Mouse (Mus musculus) neural tube, embryonic 10.5 days (tissue): Measurements from ENCODE around the gene Olfr412.

Experiments
- DNase-seq: peaks from one replicate; pipeline ENCODE4 v3.0.0-alpha.2; 2017; ENCODE audit warnings: low spot score; ENCODE audit errors: extremely low spot score

Olfr412 gene

DNA sequence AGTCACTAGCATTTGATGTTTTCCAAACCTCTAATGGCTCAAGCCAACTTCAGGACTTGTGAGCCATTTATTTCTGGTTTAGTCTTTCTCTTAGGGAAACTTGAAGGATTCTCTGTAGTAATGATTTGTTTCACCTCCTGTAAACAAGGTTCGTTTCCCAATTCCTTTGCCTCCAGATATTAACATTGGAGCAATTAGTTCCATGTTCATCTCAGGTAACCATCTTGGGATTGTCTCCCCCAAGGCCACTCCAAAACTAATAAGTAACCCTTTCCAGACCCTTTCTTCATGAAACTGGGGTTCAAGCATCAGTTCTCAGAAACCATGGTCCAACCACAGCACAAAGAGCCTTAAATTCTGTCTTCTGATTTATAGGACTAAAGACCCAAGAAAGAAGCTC lies at the start of gene Olfr412:
Olfr412 (plus strand) TSS at position 301 of the 400 bp plus-strand sequence.
- no peak for DNase-seq

GRCm38 (mm10) chr11:74326044-74326443 lies 35.8 kb upstream of the Olfr412 start:
- no peak for DNase-seq

- DNase-seq: no peak
Observed at GRCm38 (mm10) chr11:74328781-74329180, 33.1 kb upstream of the Olfr412 start.

DNA sequence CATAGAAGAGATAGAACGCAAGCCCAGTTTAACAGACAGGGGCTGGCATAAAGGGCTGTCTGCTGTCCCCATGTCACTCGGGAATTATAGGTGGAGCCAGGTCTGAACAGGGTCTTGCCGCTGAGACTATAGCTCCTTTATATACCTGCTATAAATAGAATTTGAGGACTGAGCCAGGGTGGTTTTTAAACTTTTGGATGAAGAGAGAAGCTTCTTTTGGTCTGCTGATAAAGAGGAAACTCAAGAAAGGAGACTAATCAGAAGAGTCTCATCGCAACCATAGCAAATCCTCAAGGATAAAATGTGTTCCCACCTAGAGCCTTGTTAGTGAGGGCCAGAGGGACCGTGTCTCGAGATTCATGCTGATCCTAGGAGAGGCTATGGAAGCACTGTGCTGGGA lies 23.9 kb upstream of the Olfr412 start, which contains the start of gene Olfr410:
Olfr410 (minus strand) TSS at position 101 of the 400 bp plus-strand sequence.
- no peak for DNase-seq

DNA sequence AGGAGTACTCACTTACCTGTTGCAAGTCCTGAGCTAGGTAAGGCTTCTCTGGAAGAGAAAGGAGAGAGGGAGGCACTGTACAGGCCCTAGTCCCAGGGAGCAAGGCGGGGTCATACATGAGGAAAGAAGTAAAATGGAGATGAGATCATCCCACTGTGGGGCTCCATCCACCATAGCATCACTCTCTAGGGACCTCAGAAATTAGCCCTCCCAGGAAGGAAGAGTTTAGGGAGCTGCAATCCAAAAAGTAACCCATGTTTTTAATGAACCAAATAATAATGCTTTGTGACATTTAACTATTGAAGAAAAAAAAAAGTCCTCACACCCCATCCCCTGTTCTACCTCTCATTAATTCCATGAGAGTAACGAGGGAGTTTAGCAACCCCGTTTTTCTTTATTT lies 9.3 kb upstream of the Olfr412 start, which contains the start of gene Olfr411:
Olfr411 (minus strand) TSS at position 101 of the 400 bp plus-strand sequence.
- DNase-seq: no peak

DNA sequence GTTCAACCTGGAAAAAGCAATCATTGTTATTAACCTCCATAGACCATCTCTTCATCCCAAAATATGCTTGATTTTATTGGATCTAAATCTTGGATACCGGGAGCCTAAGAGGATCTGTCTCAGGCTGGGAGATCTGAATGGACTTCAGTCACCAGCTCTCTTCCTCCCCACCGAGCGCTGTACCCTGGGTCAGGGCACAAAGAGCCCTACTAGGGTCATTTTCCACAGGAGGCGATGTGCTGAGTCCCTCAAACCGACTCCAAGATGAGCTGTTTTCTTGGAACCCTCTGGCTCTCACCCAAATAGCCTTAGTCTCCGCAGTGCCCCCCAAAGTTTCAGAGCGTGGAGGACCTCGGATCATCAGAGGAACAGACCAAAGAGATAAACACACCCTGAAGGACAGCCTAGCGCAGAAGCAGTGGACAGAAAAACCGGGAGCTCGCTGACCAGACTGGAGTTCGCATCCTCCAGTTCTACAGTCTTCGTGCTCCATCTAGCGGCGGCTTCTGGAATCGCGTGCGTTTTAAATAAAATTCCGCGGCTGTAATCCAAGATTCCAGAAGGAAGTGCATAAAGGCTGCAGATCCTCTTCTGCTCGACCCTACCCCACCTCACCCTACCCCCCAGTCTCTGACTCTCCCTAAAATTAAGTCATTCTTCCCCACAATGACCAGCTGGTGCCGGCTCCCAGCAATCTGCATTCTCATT lies 9.7 kb downstream of the Olfr412 start:
- DNase-seq: peak; percentile 86

GRCm38 (mm10) chr11:74376847-74377246 lies 15.0 kb downstream of the Olfr412 start:
- DNase-seq: no peak

DNA sequence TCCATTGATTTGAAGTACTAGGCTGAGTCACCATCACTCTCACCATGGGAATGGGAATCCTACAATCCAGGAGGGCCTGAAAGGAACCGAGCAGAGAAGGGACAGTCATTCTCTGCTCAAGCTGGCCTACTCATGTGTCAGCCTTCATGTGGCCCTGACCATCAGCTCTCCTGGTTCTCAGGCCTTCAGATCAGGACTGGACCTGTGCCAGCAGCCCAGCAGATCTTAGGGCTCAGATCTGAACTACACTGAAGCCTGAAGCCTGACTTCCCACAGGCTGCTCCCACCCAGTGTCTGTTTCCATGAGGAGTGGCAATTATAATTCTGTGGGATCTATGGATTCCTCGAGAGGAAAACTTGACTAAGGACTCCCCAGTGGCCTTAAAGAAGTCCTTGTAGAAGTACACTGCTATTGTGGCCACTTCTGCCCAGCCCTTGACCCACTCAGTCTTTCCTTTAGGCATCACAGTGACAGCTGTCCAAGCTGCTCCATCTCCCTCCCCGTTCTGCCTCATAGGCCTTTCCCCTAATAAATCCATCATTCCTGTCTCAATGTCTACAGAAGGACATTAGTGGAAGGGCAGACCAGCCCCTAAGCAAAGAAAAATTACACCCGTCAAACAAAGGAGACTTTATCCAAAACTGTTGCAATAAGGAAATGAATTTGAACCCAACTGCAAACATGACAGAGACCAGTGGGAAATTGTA lies 17.5 kb downstream of the Olfr412 start:
- DNase-seq: no peak

- DNase-seq: no peak
Observed at GRCm38 (mm10) chr11:74385674-74386073, 23.8 kb downstream of the Olfr412 start.

DNA sequence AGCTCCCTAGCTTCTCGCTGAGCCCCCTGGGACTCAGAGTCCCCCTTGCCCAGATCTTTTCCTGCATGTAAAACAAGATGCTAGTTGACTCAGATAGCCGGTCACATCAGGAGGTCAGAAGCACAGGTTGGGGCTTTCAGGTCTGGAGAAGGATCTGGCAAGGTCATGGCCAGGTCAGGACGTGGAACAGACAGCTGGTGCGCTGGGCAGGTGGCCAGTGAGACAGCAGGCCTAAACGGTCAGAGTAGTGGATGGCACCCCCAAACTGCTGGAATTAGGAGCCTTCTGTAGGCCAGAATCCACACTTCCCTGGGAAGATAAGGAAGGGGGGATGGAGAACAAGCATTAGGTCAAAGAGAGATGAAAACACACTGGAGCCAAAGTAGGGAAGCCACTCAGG lies 25.3 kb downstream of the Olfr412 start:
- no peak for DNase-seq

- DNase-seq: no peak
Observed at GRCm38 (mm10) chr11:74391899-74392298, 30.0 kb downstream of the Olfr412 start.

GRCm38 (mm10) chr11:74392903-74393302 lies 31.0 kb downstream of the Olfr412 start:
- DNase-seq: no peak

DNA sequence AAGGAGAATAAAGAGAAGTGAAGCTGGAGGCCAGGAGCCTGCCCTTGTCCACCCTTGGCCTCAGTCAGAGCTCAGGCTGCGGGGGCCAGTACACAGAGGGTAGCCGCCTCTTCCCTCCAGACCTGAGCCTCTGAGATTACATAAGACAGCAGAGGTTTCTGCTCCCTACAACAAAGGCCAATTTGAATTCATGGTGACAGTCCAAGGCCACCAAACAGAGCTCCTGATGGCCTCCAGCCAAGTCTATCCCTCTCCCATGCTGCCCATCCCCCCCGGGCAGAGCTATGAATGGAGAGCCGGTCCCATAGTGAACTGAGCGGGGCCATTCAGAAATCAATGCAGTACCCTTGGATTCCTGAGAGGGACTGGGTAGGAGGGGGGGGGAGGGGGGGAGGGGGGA lies 31.6 kb downstream of the Olfr412 start:
- no peak for DNase-seq

GRCm38 (mm10) chr11:74395583-74395982 lies 33.7 kb downstream of the Olfr412 start:
- DNase-seq: no peak

GRCm38 (mm10) chr11:74402126-74402525 lies 40.3 kb downstream of the Olfr412 start:
- DNase-seq: no peak

- no peak for DNase-seq
Observed at GRCm38 (mm10) chr11:74404216-74404615, 42.3 kb downstream of the Olfr412 start.

DNA sequence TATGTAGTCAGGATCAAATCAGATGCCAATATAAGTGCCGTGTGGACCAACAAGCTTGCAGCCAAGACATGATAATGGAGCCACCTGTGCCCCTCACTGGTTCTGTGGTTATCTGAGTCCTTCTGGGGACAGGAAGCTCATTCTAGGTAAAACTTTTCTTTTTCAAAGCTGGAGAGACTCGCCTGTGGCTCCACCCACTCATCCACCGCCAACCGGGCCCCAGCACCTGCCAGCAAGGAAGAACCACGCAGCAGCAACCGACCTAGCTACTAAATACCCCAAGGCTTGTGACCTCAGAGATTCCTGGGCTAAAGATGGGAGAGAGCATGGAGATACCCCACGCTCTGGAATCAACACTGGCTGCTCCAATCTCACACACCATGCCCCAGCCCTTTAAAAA lies 43.3 kb downstream of the Olfr412 start:
- DNase-seq: no peak

- DNase-seq: no peak
Observed at GRCm38 (mm10) chr11:74408587-74409446, 46.9 kb downstream of the Olfr412 start.

DNA sequence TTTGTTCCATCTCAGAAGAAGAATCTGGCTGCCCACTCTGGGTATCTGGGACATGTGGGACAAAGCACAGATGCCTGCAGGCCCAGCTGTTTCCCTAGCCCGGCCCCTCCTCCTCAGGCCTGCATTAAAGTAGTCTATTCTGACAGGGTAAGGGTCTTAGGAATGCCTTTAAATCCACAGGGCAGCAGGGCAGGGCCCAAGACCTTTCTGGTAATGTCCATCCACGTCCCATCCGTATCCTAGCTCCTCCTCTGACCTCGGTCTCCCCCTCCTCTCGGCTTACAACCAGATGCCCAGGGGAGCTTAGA lies 47.5 kb downstream of the Olfr412 start:
- no peak for DNase-seq

GRCm38 (mm10) chr11:74409757-74410174 lies 47.9 kb downstream of the Olfr412 start:
- DNase-seq: no peak

GRCm38 (mm10) chr11:74411943-74412342 lies 50.1 kb downstream of the Olfr412 start:
- DNase-seq: no peak

DNA sequence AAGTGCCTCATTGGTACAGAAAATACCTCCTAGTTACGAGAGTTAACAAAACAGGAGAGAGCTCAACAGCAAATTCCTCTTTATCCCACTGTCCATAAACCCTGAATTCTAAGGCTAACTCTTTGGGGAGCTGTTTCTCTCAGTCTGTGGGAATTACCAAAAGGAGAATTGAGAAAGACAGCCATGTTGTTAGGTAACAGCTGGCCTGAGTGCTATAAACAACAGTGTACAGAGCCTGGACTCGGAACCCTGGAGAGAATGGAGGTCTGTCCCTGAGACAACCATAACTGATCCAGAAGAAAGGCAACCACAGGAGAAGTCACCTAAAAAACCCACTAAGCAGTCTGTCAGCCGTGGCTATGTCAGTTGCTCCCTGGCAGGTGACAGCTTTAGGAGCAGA lies 50.6 kb downstream of the Olfr412 start:
- DNase-seq: no peak
